Mouse (Mus musculus): Measurements from ENCODE around the gene Tnrc6c.

DNA sequence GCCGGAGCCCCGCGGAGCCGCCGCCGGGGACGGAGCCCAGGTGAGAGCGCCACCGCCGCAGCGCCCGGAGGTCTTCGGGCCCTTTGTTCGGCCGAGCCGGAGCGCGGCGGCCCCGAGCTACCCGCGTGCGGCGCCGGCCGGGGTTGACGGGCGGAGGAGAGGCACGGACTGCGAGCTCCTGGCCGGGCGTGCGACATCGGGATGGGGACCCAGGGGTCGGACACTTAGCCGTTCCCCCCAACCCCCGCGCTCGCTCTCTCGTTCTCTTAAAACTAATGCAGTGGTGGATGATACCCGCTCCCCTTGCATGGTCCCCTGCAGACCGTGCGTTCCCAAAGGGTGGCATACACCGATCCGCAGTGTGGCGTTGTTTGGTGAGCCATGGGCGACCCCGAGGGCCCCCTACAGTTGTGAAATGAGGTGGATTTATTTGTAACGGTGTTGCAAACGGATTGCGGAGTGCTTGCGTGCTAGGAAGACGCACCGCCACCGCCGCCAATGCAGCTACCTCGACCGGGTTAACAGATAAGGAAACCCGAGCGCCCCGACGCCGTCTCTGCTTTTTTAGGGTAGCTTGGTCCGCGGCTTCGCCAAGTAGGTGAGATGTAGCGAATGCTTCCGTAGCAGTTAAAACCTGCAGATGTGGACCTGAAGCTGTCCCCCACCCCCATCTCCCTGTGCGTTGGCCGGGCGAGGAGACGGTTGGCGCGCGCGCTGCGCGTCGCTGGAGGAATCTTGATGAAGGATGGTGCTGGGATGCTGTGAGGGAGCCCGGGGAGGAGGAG is 1.4 kb downstream of the Tnrc6c start:
- TF ChIP-seq CTCF (conservative IDR thresholded peaks at IDR 0.05; ENCODE audit: insufficient read depth, insufficient read length, low read depth, low read length) (no peak), POLR2A (IDR thresholded peaks at IDR 0.05; ENCODE audit: low read depth, low read length) (no peak)

Measured in kidney, adult 2 months (tissue).